Mouse (Mus musculus) CD4-positive, CD25-positive, alpha-beta regulatory T cell, adult 9 weeks (primary cell): ENCODE data around the gene C1qb. TPM values are rescaled to one million over a fixed set of nuclear protein-coding genes. Genes with fewer than 3 reads are reported as not detected.

Experiments used
- polyA plus RNA-seq: library from polyadenylated mRNA; unstranded; fragments of 100-300 nt; shearing (Covaris generic); gene quantifications from one replicate; pipeline ENCODE4 v1.2.1, GENCODE M21; 2017

The C1qb gene
- 10.2 TPM for polyA plus RNA-seq

DNA sequence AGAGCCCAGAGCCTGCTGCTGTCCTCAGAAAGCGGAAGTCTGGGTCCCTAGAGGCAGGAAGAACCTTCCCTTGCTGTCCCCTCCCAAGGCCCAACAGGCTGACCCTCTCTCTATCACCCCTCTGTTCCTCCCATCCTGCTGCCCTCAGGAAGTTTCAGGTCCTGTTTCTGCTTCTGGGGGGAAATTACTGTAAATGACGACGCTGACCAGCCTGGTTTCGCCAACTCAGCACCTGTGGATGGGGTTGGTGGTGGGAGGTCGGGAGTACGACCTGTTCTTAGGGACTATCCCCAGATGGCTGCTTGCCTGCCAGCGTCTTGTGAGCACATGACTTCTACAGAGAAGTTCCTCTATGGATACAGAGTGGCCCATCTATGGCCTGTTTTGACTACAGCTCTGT, at the start of gene C1qb:
Gene C1qb (minus strand): TSS at position 87 of the 400 bp plus-strand sequence.

GRCm38 (mm10) chr4:136898637-136899036, 12.7 kb upstream of the C1qb start, which contains the start of gene C1qa:
Gene C1qa, minus strand, starts transcription at chr4:136898803.

GRCm38 (mm10) chr4:136892811-136893210, 6.8 kb upstream of the C1qb start, which contains the start of gene C1qc:
Gene C1qc, minus strand, starts transcription at chr4:136893065.

DNA sequence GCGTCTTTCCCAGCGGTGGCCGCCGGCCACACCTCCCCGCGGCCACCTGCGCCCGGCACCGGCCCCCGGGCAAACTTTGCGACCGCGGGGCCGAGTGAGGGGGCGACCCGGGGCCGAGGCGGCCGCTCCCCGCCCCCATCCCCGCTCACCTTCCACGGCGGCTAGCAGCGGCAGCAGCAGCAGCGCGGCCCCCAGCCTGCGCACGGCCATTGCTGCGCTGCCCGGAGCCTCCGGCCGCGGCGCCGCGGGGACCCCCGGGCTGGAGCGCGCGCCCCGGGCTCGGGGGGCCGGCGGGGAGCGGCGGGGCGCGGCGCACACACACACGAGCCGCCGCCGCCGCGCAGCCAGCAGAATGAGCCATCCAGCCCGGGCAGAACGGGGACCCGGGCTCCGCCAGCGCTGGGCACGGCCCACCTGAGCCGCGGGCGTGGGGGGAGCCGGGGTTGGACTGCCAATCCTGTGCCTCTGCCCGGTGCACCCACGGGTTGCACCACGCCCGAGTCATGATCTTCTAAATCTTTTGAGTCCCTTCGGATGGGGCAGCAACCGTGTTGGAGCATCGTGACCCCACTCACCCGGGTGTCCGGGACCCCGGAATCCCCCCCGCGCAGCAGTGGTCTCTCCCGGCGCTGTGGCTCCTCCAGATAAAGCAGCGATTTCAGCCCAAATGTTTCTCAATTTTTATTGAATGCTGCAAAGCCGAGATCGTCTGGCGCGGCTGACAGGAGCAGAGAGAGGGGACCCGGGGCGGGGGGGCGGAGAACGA, 50.2 kb downstream of the C1qb start, which contains the start of gene Ephb2:
Gene Ephb2 (minus strand): TSS at position 368 of the 766 bp plus-strand sequence.

Other genes with a start within 250 kb of the C1qb start
- not detected for gene Ephb2, start 50.2 kb downstream of the C1qb start, polyA plus RNA-seq
- 7.9 TPM for gene C1qc, start 6.9 kb upstream of the C1qb start, polyA plus RNA-seq
- 7.6 TPM for gene C1qa, start 12.6 kb upstream of the C1qb start, polyA plus RNA-seq
- not detected for gene Epha8, start 70.6 kb upstream of the C1qb start, polyA plus RNA-seq
- 8.4 TPM for gene Zbtb40, start 162.6 kb upstream of the C1qb start, polyA plus RNA-seq